Mouse (Mus musculus) lung, adult 2 months (tissue): ENCODE measurements around the gene Inca1.

Source experiments
- CTCF ChIP-seq: fragments of 200-500 bp; IDR thresholded peaks from 2 replicates; pipeline ENCODE4 v1.5.1; 2011; ENCODE audit warnings: mild to moderate bottlenecking, low read length, control low read depth; ENCODE audit not compliant: insufficient read depth
- POLR2A ChIP-seq: fragments of 200-500 bp; IDR thresholded peaks from 2 replicates; pipeline ENCODE4 v1.6.1; 2011; ENCODE audit warnings: low read depth, mild to moderate bottlenecking, control low read depth, low read length, borderline replicate concordance; ENCODE audit errors: extremely low read depth

DNA sequence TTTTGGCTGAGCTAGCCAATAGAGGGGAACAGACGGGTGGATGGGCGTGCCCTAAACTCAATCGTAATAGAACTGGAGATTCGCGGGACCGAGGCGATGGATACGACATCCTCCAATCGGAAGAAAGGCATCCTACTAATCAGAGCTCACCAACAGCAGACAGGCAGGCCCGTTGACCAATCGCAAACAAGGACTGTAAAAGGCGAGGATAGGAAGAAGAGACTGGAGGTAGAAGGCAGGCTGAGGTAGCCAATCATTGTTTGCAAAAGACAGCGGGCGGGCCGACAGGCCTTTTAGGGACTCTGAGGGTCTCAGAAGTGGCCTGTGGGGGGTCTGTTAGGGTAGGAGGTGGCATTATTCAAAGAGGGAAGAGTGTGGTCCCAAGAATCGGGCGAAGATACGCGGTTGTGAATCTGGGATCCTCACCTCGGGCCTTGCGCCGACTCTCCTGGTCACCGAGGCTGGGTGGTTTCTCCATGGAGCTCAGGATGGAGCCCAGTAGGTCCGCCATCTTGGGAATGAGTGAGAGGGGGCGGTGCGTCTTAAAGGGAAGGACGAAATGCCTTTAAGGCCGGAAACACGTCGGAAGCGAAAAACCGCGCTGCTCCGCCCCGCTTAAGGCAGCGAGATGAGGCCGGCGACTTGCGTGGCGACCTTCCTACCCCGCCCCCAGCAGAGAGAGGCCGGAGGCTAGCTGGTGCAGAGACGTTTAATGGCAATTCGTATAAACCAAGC is 31.0 kb downstream of the Inca1 start, which contains the start of gene Spag7:
- peak; percentile 97 for TF ChIP-seq POLR2A
- no peak for TF ChIP-seq CTCF
